Mouse (Mus musculus) thymus, postnatal 0 days (tissue): Measurements from ENCODE around the gene Zfp106. TPM values are rescaled to one million over a fixed set of nuclear protein-coding genes. Genes with fewer than 3 reads are reported as not detected.
"Not testable (repeated sequence)": the region's sequence is repeated elsewhere in the genome, so short reads cannot be mapped to it uniquely, and the experiment has no call there.

Experiments used
- DNase-seq: peaks from one replicate; pipeline ENCODE4 v3.0.0-alpha.2; 2015; ENCODE audit warnings: low spot score
- polyA plus RNA-seq: library from polyadenylated mRNA; unstranded; fragments of >200 nt; fragmentation: Nextera tagmentation; extraction: Ambion mirVana; gene quantifications from 2 replicates; pipeline ENCODE4 v1.2.1, GENCODE M21; 2015

Zfp106 gene
- polyA plus RNA-seq, result 50.0 and 59.5 TPM in 2 replicates

DNA sequence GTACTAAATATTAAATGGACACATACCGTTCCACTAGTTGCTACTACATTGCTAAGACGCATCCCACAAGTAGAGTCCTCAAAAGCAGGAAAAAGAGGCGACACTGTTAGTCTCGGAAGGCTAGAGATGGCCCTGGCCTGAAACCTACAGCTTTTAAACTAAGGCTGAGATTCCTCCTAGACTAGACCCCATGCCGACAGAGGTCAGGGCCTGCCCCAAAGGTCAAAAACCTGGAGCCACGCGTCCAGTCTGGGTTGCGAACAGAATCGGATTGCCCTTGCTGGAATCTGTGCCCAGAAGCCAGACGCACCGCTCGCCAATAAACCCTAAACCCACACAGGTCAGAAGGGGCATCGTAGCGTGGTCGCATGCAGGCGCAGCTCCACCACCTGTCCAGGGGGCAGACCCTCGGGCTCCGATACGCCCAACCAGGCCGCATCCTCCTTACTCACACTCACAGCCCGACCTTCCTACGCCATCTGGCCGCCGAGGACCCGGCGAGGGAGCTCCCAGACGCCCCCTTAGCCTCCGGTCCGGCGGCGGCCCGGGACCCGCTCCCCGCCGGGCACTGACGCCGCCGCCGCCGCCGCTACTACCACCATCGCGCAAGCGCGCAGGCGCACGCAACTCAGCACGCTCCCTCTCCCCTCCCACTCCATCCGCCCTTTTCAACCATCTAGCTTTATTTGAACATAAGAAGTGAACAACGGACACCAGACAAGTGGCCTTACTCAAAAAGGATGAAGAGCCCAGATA is at the start of gene Zfp106:
TSS of gene Zfp106 (minus strand) at position 609 of the 756 bp plus-strand sequence.
- peak; percentile 90 for DNase-seq

DNA sequence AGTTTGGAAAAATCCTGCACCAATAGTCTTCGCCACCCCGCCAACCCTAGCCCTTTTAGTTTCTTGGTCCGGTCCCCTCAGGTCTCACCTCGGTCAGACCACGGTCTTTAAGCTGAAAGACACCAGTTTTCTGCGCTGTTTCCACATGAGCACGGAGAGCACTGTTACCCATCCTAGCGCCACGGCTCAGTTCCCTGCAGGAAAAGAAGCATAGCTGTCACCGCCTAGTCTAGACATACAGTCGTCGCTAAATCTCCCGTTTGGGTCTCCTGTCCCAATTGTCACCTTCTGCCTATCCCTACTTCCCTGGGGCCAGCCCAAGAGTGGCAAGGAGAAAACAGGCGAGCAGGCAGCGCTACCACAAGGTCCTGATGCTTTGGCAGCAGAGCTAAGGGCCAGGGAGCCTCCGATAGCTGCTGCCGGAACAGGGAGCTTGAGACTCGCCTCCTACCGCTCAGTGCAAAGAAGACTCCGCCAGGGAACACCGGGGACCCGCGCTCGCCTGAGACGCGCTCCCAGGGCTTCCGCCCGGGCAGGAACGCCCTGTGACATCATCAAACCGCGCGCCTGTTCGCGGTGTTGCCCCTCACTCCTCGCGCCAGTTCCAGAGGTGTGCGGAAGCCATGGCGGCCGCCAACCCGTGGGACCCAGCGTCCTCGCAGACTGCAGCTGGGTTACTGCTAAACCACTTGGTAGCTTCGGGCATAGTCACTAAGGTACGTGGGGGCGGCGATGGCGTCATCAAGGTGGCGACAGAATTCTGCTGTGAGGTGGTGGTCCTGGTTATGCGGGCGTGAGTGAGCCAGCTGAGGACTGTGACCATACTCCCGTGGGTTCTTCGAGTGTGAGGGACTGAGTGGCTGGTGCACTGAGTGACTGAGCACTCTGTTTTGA is 45.4 kb upstream of the Zfp106 start, which contains the start of the genes Haus2 and Lrrc57:
TSS of gene Haus2 (plus strand) at position 554 of the 894 bp plus-strand sequence.
TSS of gene Lrrc57 (minus strand) at position 691 of the 894 bp plus-strand sequence.
- peak; percentile 95 for DNase-seq

DNA sequence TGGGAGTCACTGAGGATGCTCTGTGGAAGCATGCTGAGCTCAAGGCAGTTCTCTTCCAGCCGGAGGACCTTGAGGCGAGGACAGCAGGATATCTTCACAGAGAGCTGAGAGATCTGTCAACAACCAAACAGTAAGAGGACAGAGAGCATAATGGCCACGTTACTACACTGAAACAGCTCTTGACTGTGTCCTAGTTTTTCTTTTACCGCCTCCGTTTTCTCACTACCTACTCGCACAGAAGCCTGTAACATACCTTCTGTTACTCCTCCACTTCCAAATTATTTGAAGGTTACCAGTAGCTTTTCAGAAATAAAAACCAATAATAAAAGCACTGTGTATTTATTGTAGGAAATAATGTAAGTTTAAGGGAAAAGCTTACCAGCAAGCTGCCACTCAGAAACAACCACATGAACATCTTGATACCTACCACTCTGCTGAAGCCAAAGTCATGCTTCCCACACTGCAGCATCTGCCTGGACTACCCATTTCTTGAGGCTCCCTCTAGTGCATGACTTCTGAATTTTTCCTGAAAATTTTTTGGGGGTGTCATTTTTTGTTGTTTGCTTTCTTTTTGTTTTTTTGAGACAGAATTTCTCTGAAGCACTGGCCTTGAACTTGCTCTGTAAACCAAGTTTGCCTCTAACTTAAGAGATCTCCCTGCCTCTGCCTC is 42.5 kb upstream of the Zfp106 start:
- DNase-seq, result peak; percentile 55

DNA sequence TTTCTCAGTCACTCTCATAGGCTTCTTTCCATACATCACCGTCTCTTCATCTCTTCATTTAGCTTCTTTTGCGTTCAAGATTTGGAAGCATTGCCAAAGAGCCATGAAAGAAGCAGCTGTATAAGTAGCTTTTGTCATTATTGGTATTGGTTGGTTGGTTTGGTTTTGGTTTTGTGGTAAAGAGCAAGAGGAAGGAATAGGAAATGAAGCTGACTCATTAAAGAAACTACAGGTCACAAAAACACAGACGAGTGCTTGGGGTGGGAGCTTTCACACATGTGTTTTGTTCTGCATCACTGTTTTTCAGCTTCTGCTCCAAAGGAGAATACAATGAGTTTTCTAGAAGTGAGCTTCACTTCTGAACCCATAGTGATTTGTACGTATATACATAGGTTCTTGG is 35.9 kb upstream of the Zfp106 start:
- no peak for DNase-seq

DNA sequence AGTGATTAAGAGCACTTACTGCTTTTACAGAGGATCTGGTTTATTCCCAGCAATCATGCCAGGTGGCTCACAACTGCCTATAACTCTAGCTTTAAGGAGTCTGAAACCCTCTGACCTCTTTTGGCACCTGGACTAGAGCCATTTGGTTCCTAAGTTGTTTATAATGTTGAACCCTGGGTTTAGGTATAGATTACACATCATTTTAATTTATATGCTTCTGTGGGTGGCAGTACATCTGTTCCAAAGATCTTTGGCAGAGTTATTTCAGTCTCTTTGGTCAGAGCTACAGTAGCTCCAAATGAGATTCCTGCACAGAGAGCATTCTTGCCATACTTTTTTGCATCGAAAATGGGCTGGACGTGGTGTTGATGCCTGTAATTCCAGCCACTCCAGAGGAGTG is 34.1 kb upstream of the Zfp106 start:
- DNase-seq, result no peak

DNA sequence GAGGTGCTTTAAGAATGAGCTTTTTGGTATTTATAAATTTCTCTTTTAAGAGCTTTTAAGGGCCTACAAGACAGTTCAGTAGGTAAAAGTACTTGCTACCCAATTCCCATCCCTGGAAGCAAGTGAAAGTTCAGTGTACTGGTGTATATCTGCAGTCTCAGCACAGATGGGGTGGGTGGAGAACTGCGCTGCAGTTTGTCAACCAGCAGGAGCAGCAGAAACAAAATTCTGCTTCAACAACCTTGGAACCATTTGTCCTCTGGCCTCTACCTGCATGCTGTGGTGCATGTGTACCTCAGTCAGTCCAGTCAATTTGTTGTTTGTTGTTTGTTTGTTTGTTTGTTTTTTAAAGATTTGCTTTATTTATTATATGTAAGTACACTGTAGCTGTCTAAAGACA is 28.6 kb upstream of the Zfp106 start:
- no peak for DNase-seq

DNA sequence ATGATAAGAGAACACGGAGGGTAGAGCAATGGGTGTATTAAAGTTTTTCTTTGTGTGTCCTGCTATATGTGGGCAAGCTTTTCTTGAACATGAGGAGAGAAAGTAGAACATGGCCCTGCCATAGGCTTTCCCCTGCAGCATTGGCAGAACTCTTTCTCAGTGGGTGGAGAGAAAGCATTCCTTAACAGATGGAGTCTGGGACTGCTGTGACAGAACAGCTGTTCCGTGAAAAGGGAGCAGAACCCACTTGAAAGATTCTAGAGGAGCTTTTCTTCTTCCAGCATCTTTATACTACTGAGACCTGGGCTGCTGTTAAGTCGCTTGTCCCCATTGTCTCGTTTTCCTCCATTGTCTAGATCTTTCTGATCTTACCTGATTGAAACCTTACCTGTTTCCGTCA is 26.1 kb upstream of the Zfp106 start:
- DNase-seq, result no peak

DNA sequence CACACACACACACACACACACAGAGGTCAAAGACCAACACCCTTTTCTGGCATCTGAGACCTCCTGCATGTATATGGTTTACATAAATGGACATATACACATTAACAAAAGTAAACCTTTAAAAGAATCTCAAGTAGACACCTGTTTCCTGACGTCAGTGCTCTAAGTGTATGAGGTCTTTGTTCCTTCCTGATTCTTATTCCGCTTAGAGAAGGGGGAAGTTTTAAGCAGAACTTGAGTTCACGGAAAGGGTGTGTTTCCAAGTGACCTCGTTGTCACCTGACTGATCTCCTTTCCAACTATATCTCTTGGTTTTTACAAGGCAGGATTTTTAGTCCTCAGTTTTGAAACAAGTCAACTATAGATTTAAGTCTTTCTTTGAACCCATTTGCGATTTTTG is 14.6 kb upstream of the Zfp106 start:
- DNase-seq, result peak; percentile 40

DNA sequence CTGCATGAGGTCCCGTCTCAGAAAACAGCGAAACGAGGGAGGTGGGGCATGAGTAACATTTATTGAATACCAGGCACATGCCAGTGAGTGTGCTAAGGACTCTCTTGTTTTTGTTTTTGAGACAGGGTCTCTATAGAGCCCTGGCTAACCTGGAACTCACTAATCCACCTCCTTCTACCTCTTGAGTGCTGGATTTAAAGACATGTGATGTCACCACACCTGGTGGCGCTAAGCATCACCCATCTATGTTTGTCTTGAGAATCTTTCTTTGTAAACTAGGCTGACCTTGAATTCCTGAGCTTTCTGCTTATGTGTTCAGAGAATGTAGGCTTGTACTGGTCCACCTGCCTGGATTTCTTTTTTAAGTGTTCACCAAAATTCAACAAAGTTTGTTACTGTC is 14.2 kb upstream of the Zfp106 start:
- DNase-seq, result no peak

DNA sequence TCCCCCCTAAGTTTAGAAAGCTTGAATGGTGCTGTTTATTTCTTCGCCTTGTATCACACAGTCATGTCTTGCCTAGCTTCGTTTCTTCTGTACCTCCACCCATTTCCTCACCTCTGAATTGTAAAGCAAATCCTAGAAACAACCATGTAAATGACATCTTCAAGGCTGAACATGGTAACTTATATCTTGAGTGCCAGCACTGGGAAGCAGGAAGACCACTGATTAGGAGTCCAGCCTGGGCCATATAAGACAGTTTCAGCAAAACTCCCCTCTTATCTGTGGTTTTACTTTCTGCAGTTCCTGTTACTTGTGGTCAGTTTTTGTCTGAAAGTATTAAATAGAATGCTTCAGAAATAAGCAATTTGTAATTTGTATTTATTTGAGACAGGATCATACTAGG is 12.3 kb upstream of the Zfp106 start:
- no peak for DNase-seq

DNA sequence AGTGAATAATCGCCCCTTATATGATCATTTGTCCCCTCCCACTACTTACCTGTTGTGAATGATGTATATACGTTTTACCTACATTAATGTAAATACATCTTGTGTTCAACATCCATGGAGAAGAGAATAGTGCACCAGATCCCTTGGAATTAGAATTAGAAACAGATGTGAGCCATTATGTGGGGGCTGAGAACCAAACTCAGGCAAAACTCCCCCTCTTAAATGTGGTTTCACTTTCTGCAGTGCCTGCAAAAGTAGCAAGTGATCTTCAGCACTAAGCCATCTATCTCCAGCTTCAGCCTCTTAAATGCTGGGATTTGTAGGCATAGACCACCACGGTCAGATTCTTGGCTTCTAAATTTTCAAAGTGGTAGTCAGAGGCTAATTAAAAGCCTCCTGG is 11.5 kb upstream of the Zfp106 start:
- no peak for DNase-seq

DNA sequence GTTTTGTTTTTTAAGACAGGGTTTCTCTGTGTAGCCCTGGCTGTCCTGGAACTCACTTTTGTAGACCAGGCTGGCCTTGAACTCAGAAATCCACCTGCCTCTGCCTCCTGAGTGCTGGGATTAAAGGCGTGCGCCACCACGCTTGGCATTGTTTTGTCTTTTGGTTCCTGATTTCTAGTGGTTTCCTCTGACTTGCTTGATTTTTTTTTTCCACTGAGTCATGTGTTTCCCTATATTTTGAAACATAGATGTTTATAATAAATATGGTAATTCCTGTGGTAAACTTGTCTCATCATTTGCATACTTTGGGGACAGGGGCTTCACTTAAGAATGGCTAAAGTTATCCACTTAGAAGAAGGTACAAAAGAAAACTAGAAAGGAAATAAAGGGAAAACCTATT is 8.5 kb upstream of the Zfp106 start:
- not testable (repeated sequence) for DNase-seq

DNA sequence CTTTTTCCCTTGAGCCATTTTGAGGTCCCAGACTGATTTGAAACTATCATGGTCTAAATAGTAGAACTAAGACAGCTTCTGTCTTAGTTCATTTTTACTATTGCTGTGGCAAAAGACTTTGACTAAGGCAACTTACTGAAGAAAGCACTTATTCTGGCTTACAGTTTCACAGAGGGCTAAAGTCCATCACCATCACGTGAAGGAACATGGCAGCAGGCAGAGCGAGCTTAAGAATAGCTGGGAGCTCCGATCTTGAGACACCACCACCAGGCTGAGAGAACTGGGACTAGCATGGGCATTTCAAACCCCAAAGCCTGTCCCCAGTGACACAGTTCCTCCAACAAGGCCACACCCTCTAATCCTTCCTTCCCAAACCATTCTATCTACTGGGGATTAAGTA is 7.4 kb upstream of the Zfp106 start:
- no peak for DNase-seq

DNA sequence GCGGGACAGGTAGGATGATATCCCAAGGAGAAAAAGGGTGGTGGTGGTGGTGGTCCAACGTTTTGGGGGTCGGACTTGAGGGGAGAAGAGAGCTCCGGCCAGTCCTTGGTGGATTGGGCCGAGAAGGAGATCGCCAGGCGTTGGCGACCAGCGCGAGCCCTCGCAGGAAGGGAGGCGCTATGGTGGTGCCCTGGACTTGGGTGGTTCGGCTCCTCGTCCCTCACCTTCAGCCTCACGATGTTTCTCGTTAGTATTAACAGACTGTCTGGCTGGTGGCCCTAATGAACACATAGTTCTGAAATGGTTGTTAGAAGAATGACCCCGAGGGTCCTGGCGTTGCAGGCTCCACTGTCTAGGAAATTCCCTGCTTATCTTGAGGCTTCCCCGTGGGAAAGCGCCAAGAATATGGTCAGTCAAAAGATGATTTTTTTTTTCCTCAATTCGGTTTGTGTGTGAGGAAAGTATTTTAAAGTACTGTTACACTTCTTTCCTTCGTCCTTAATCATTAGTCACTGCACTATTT is 4.2 kb upstream of the Zfp106 start:
- no peak for DNase-seq

DNA sequence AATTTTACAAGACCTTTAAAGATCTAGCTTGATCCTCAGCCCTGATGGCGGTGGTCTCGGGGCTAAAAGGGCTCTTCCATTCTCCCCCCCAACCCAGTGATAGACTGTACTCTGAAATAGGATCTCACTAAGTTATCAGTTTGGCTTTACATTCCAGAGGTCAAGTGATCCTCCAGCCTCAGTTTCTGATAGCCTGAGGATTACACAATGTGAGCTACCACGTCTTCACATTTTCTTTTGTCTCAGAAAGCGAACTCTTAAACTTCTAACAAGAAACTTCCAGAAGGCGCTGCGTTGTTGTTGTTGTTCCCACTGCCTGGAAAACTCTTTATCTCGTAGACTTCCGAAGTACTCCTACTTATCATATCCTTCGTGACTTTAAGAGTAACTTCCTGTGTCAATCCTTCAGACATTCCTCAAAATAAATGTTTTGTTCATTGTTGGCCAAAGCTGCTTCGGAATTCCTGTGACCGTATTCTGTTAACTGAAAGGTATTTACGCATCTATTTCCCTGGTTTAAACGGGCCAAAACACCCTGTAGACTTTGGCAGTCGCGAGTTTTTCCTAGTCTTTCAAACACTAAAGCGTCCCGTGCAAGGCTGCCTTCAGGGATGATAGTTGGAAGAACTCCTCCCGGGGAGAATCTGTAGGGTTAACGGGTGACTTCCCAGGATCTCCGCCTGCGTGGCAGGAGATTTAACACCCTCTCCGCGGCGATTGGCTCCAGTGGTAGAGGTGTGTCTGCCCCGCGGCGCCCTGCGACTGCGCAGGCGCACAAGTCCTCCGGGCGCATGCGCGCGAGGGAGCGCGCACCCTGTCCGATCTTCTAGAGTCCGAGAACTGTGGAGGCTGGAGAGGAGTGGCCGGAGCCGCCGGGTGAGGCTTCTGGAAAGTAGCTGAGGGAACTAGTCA is 3.5 kb upstream of the Zfp106 start, which contains the start of gene Snap23:
TSS of gene Snap23 (plus strand) at position 786 of the 912 bp plus-strand sequence.
- peak; percentile 92 for DNase-seq

DNA sequence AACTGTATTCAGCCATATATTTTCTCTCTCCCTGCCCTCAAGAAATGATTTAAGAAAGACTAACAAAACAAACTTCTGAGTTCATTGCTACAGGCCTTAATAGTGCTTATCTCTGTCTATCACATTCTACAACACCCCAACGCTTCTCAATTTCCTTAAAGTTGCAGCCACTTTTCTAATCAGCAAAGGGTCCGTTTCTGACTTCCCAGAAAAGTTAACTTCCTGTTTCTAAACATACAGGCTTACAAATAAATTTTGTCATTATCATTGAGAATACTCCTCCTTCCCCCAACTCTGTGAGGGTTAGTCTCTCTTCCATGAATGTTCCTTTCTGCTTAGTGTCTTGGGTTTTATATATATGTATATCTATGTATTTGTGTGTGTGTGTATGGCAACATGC is 1.7 kb upstream of the Zfp106 start:
- DNase-seq, result no peak

DNA sequence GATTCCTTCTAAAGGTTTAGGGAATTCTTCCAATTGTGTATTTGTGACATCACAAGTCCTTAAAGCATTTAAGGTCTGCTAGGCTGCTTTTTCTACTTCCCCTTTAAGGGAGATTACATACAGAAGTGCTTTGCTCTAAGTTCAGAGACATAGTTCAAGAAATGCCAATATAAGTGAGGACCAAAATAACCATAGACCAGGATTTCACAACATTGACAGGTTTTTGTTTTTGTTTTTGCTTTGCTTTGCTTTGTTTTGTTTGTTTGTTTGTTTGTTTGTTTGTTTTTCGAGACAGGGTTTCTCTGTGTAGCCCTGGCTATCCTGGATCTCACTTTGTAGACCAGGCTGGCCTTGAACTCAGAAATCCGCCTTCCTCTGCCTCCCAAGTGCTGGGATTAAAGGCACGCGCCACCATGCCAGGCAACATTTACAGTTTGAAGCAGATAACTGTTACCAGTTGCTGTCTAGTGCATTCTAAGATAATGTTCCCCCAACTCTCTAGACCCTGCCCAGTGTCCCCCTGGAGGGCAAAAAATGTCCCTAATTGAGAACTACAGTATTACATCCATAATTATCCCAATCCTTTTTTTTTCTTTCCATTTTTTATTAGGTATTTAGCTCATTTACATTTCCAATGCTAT is 1.0 kb upstream of the Zfp106 start:
- DNase-seq, result not testable (repeated sequence)

DNA sequence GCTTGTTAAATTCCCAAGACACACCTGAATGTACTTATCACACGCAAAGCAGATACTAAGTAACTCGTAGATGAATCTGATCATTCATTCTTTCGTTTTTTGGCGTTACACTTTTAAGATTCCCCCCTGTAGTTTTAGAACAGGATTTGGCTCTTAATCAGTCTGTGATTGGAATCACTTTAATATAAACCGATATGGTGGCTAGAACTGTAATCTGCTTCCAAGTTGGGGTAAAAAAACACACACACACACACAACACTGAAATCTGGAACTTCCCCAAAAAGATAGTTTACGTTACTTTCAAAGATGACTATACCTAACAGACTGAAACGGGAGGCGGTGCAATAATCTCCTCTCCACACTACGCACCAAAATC is 796 bp downstream of the Zfp106 start:
- DNase-seq, result no peak

DNA sequence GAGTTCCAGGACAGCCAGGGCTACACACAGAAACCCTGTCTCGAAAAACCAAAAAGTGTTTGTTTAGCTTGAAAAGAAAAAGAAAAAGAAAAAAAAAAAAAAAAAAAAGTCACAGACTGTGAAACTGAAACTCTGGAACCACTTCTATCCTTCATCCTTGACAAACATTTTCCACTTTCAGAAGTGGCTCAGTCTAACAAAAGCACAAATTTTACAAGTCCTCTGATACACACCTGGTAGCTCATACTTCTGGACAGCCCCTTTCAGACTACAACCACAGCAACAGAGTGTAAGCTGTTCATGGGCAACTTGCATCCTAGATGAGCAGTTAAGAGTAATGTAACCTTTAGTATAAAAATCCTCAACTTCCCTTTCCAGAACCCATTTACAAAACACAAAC is 2.1 kb downstream of the Zfp106 start:
- DNase-seq, result no peak

DNA sequence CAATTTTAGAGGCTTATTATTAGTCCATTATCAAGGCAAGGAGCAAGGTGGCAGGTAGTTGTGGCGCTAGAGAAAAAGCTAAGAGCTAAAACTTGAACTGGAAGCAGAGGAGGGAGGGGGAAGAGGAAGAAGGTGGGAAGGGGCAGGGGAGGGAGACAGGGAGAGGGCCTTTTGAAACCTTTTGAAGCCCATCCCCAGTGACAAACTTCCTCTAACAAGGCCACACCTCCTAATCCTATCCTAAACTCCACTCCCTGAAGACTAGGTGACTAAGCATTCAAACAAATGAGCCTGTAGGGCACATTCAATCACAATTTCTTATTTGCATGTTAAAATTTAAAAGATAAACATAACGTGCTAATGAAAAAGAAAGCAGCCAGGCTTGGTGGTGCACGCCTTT is 4.8 kb downstream of the Zfp106 start:
- no peak for DNase-seq
